ENCODE assay signal across 30 mouse cellular contexts in the genomic region with DNA sequence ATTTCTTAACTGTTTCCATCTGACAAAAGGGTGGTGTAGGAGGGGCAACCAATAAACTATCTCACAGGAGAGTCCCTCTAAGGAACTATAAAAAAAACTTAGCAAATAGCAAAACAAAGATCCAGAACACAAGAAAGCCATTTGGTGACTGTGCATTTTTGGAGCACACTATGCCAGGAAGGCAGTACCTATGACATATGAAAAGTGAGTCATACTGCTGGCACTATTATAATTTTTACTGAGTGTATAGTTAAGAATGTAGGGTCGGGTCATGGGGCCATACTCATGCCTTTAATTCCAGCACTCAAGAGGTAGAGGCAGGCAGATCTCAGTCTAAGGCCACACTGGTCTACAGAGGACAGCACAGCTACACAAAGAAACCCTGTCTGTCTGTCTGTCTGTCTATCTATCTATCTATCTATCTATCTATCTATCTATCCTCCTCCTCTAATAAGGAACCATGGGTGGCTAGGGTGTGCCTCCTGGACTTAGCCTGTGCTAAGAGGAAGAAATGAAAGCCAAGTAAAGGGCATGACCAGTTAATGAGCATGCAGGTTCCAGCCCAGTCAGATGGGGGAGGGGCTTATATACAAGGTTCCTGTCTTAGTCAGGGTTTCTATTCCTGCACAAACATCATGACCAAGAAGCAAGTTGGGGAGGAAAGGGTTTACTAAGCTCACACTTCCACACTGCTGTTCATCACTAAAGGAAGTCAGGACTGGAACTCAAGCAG. TPM values are rescaled to one million over a fixed set of nuclear protein-coding genes. Genes with fewer than 3 reads are reported as not detected.
"Had no signal": no experiment of that assay in that cellular context is flagged by ENCODE, and none has a peak within 500 bp of the region (broad histone marks: within the 10 kb centered on the region; RNA-seq: fewer than 3 reads in every experiment).

No protein-coding gene starts in this region.

- H3K4me3 ChIP-seq: left cerebral cortex, adult 2 months; limb, embryonic 12.5 days; limb, embryonic 15.5 days; neural tube, embryonic 13.5 days had no signal

- H3K4me2 ChIP-seq: limb, embryonic 12.5 days; limb, embryonic 15.5 days; liver, embryonic 11.5 days; lung, embryonic 14.5 days; midbrain, embryonic 11.5 days; neural tube, embryonic 13.5 days had no signal

- H3K4me1 ChIP-seq: limb, embryonic 12.5 days; limb, embryonic 15.5 days; neural tube, embryonic 13.5 days had no signal

- H3K36me3 ChIP-seq: limb, embryonic 12.5 days; limb, embryonic 15.5 days; neural tube, embryonic 13.5 days had no signal

- ATAC-seq: intestine, postnatal 0 days; liver, postnatal 0 days; lung, postnatal 0 days had no signal

- H3K27ac ChIP-seq: left cerebral cortex, adult 2 months; limb, embryonic 12.5 days; limb, embryonic 15.5 days; liver, embryonic 14.5 days; neural tube, embryonic 13.5 days had no signal

- DNase-seq: kidney, adult 2 months; kidney, postnatal 10 days; kidney, postnatal 36 days; layer of hippocampus, postnatal 36 days; left cerebral cortex, postnatal 4 days; liver, postnatal 0 days; lung, embryonic 14.5 days; lung, postnatal 36 days; midbrain, embryonic 14.5 days; retina, postnatal 1 day; thymus, adult 2 months; thymus, postnatal 25 days had no signal

- H3K9ac ChIP-seq: limb, embryonic 12.5 days; limb, embryonic 15.5 days; liver, embryonic 14.5 days; liver, postnatal 0 days; lung, embryonic 14.5 days; neural tube, embryonic 13.5 days had no signal

- H3K9me3 ChIP-seq: limb, embryonic 12.5 days; limb, embryonic 15.5 days; neural tube, embryonic 13.5 days had no signal

RNA-seq across cellular contexts. Expression of a gene that starts 8.3 kb away (rescaled TPM):
- total RNA-seq: neutrophil, adult 5-6 weeks had no signal
- polyA plus RNA-seq: intestine, postnatal 0 days; kidney, adult 2 months; kidney, embryonic 14.5 days; limb, embryonic 15.5 days; liver, embryonic 11.5 days; liver, embryonic 14.5 days; liver, postnatal 0 days; lung, embryonic 14.5 days; lung, postnatal 0 days; midbrain, embryonic 11.5 days; small intestine, adult 2 months; spleen, adult 2 months had no signal

RNA-seq across cellular contexts. Expression of a gene that starts 35.7 kb away (rescaled TPM):
- total RNA-seq: neutrophil, adult 5-6 weeks had no signal
- polyA plus RNA-seq: kidney, embryonic 14.5 days; liver, embryonic 11.5 days; liver, embryonic 14.5 days; liver, postnatal 0 days; lung, embryonic 14.5 days; spleen, adult 2 months had no signal

RNA-seq across cellular contexts. Expression of a gene that starts 42.4 kb away (rescaled TPM):
- total RNA-seq: layer of hippocampus, adult 8-10 months; layer of hippocampus, postnatal 10 days; layer of hippocampus, postnatal 36 days; left cerebral cortex, adult 2 months; left cerebral cortex, postnatal 10 days; left cerebral cortex, postnatal 4 days; midbrain, postnatal 0 days; neutrophil, adult 5-6 weeks had no signal
- polyA plus RNA-seq: intestine, postnatal 0 days; kidney, adult 2 months; kidney, embryonic 14.5 days; limb, embryonic 12.5 days; limb, embryonic 15.5 days; liver, embryonic 11.5 days; liver, embryonic 14.5 days; liver, postnatal 0 days; lung, embryonic 14.5 days; lung, postnatal 0 days; midbrain, embryonic 11.5 days; midbrain, embryonic 14.5 days; midbrain, postnatal 0 days; neural tube, embryonic 13.5 days; small intestine, adult 2 months; spleen, adult 2 months; stomach, embryonic 16.5 days had no signal
